Mouse (Mus musculus): Measurements from ENCODE around the gene Rassf8.
A peak's percentile ranks its signal among the peaks of the same experiment; 100 is the strongest.

Gene Rassf8

DNA sequence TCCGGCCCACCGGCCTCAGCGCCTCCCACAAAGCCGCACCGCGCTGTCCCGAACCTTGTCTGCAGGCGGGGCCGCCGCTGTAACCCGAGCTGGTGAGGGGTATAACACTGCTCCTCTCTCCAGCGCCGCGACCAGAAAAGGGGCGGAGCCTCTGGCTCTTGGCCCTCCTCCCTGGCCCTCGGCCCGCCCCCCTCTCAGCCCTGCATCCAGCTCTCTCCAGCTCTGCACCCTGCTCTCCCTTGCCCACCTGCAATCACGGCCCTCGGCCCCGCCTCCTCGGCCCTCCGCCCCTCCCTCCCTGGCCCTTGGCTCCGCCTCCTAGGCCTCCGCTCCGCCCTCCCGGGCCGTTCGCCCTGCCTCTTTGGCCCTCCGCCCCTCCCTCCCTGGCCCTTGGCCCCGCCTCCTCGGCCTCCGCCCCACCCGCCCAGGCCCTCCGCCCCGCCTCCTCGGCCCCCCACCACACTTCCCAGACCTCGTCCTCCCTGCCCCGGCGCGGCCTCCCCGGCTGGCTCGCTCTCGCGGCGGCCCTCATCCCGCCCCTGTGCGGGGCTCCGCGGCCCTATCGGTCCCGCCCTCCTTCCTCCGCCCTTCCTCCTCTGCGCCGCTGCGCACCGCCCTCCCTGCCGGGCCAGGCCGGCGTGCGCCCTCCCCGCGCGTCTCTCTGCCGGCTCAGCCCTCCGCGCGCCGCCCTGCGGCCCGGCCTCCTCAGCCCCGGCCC, at the start of gene Rassf8:
Gene Rassf8, plus strand, starts transcription at position 617 of the 718 bp plus-strand sequence.
- DNase-seq, result peak; percentile 93

DNA sequence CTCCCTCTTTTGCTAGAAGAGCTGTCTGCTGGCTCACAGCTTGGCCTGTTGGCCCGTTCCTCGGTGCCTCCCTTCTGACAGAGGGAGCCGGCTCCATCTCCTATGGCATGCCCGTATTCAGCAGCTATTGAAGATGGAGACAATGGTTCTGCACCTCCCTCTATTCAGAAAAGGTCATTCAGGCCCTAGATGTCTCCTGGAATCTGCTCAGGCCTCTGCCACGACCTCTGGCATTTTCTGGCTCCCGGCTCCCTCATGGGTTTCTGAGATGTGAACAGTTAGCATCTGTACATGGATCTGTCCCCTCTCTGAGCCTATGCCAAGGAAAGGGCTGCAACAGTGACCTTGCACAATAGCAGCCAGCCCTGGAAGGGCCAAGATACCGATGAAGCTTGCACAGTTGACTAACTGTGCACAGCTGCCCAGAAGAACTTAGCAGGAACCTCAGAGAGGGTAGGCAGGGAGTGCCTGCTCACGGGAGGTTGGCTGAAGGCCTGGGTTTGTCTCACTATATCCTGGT, 45.5 kb upstream of the Rassf8 start:
- DNase-seq, result no peak

GRCm38 (mm10) chr6:145703667-145704066, 42.9 kb upstream of the Rassf8 start:
- DNase-seq, result no peak

DNA sequence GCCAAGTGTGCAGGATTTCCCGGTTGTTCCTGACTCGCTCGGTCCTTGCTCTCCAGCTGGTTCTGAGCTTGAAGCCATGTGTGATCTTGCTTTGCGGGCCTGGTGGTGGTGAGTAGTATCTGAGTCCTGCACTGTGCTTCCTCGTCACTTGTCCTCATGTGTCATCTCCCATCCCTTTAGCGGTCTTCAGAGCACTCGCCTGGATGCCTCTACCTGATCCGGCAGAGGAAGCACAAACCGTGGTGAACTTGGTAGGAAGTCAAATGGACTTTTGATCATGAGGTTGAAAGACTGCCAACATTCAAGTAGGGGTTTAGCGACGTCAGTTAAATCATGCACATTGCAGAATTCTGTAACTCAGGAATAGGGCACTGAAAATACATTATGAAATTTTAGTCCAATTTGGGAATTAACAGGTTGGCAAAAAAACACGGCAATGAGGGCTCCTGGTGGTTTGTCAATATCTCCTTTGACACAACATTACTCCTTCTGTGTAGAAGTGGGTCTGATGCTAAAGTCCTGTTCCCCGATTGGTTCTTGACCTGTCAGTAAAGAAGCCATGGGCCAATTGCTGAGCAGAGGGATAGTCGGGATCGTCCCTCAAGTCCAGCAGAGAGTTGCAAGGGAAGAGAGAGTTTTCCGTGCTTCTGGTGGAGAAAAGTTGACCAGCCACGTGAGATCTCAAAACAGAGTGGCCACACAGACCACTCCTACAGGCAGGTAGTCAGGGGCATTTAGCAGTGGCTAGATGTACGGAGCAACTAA, 36.4 kb upstream of the Rassf8 start:
- peak; percentile 94 for DNase-seq

DNA sequence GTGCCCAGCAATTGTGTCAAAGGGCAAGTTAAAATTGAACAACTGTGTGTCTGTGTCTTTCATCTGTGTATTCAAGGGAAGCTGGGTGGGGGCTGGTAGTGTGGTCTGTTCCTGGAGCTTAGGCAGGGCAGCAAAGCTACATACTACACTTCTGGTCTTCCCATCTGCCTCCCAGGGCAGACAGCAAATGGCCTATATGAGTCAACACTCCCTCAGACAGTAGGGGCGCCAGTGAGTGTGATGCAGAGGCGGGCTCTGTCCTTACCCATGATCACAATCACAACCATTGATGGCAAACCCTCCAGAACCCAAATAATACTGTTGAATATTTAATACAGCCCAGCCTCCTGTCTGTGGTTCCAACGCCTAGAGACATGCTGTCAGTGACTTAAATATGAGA, 35.8 kb upstream of the Rassf8 start:
- peak; percentile 45 for DNase-seq

DNA sequence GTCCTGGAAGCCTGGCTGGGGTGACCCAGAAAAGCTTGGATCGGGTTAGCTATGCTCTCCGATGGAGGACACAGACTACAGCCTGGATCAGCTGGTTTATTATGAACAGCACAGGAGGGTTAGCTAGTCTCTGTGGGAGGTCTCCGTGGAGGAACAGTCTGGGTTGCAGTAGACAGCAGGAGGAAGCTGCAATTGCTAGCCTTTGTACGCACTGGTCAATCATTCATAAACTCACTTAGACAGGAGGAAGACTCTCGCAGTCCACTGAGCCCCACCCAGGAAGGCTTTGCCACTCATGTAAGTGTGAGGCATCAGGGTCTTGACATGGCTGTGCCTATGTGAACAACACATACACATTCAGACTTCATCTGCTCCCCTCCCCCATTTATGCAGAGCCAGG, 35.2 kb upstream of the Rassf8 start:
- DNase-seq, result peak; percentile 88

- no peak for DNase-seq
Observed at GRCm38 (mm10) chr6:145713241-145714114, 33.1 kb upstream of the Rassf8 start.

DNA sequence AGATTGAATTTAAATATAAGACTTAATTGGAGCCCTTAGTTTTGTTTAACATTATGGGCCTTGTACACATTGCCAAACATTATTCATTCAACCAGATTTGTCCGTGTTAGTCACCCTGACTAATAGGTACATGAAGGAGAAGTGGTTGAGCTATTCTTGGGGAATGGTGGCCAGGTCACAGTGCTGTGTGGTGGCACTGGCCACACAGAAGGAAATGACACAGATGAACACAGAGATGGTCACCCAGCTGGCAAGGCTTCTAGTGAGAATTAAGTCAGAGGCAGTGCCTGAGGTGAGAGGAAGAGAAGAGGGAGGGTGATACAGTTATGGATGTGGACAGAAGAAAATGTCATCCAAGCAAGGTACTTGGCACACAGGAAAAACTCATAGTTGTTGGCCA, 32.4 kb upstream of the Rassf8 start:
- no peak for DNase-seq

DNA sequence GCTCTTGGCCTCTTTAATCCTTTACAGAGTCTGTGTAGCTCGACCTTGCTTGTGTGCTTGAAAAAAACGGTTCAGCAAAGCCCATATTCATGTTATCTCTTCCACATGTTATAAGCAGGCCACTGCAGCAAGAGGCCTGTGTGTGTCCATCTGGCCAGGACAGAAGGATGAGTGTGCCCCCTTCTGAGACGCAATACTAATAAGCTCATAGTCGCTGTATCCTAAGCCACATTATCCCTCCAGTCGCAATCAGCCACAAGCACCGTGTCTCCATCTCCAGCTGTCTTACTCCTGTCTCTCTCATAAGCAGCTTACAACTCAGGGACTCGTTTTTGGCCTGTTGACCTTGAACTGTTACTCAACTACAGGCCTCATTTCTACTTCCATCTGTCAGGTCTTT, 24.0 kb upstream of the Rassf8 start:
- DNase-seq, result no peak

GRCm38 (mm10) chr6:145723131-145723863, 23.3 kb upstream of the Rassf8 start:
- DNase-seq, result no peak

DNA sequence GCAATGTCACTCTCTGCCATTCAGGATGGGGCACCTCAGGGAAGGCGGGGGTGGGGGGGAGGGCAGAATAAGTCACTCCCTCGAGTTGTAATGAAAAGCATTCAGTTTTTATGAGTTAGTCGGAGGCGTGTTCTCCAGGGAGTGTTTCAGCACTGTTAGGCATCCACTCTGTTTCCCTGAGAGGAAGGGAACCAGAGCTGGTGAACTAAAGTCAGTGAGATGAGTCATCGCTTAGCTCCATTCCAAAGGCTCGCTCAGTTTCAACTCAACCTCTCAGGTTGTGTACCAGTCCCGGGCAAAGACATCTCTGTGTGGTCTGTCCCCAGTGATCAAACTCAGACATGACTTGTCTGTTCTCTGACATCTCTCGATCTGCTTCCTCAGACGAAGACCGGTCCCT, 20.7 kb upstream of the Rassf8 start:
- DNase-seq, result no peak

DNA sequence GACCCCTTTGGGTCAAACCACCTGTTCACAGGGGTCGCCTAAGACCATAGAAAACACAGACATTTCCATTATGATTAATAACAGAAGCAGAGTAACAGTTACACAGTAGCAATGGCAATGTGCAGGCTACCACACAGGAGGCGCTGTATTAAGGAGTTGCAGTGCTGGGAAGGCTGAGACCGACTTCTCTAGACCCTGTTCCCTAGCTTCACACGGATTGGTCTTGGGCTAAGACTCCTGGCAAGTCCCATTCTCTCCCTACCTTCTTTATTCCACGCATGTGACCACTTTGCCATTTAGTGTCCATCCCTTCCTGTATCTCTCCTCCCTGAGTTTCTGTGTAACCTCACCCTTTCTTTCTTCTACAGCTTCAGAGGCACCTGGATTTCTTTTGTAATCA, 19.6 kb upstream of the Rassf8 start:
- DNase-seq, result no peak

- no peak for DNase-seq
Observed at GRCm38 (mm10) chr6:145732868-145733267, 13.7 kb upstream of the Rassf8 start.

DNA sequence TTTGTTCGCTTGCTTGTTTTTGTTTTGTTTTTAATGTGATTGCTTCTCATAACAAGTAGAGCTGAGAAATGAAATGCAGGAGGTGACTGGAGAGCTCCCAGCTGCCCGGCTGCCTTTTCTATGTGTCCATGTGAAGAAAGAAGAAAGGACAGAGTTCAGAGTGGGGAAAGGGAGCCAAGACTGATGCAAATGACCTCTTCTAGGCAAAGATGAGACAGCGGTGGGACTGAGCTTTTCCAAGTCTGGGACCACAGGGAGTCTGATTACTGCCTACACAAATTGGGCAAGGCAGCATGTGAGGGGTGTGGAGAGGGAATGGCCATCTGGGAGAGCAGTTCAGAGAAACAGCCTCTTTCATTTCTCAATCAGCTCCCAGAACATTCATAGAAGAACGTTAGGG, 13.3 kb upstream of the Rassf8 start:
- DNase-seq, result no peak

DNA sequence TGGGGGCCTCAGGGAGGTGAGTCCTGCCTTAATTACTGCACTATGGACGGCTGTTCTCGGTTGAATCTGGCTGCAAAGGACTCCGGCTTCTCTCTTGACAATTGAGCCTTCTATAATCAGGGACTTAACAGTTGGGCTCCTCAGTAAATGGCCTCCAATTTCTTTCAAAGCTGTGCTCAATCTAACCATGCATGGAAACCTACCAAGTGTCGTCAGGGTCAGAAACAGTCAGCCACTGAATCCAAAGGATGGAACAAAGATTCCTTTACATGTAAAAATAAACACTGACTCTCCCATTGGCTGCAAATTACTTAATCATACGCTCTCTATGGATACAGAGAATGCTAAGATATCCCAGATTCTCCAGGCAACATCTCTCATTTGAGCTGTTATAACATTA, 12.6 kb upstream of the Rassf8 start:
- DNase-seq, result no peak

GRCm38 (mm10) chr6:145736099-145736498, 10.4 kb upstream of the Rassf8 start:
- DNase-seq, result no peak

DNA sequence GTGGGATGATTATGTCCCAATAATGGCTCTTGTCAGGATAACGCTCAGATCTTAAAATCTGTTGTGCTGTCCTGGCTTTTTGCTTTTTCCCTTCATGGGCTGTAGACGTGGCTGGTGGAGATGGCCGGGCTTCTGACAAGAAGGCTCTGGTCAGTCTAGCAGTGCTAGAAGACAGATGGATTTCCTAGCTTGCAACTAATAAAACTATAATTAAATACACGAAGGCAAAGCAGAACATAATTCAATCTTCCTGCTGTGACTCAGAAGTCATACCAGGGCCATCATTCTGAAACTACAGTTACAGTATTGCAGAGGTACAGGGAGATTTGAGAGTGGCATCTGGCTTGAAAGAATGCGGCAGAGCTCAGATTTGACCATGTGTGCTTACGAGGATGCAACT, 7.3 kb upstream of the Rassf8 start:
- DNase-seq, result no peak

DNA sequence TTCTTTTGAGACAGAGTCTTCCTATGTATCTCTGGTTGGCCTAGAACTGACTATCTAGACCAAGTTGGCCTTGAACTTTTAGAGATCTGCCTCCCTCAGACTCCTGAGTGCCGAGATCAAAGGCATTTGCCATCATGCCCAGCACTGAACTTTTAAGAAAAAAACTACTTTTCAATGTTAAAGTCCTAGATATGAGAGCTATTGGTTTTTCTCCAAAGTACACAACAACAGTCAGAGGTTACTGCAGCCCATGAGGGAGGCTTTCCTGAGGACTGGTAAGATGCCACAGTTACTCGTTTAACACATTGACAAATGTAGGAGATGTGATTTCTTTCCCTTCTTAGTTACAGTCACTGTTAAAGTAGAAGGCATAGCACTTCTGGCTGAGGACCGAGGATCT, 6.5 kb upstream of the Rassf8 start:
- DNase-seq, result no peak

- DNase-seq, result peak; percentile 30
Observed at GRCm38 (mm10) chr6:145745291-145745690, 1.3 kb upstream of the Rassf8 start.

DNA sequence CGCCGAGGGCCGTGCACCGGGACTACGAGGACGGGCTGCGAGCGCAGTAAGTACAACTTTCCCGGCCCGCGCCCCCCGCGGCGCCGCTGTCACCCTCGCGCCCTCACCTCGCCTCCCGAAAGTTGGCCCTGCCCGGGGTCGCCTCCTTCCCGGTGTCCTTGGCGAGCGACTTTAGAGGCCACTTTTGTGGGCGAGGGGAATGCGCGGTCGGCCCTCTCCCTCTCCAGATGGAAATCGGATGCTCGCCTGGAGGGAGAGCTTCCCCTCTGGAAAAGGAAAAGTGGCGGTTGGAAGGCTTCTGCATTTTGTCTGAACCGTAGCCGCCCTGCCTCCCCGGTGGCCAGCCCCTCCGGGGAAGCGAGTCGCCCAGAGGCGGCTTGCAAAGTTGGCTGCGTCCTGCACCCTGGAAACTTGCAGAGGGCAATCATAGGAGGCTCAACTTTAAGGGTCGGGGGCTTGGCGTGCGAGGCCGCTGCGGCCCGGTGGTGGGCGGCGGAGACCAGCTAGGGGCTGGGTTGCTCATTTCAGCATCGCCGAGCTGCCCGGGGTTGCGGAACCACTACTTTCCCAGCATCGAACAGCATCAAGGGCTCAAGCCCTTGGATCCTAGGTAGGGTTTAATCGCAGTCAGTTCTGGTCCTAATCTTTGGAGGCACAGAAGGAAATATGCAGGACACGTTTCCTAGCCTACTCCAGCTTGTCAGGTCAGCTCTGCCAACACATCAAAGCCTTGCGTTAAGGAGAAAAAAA, 548 bp downstream of the Rassf8 start:
- DNase-seq, result peak; percentile 52
